Mouse (Mus musculus): ENCODE data around the gene Gatad2a. TPM values are rescaled to one million over a fixed set of nuclear protein-coding genes. Genes with fewer than 3 reads are reported as not detected.

Gatad2a gene
- polyA plus RNA-seq, 1 experiment from 2014 or later = 27.3 TPM

DNA sequence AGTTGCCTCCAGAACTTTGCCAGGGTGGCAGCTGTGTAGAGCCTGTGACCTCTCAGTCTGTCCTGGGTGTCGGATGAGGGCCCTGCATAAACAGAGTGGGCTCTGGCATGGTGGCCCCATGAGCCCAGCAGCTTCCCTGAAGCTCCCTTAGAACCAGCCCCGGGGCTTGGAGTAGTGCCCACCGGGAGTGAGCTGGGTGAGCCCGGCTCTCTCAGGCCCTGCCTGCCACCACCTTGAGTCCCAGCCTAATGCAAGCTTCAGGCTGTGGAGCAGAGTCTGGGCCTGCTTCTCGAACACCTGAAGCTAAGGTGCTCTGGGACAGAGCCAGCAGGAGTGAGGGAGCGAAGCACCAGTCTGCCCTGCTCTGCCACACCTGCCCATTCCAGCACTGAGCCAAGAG, 125.3 kb downstream of the Gatad2a start:
- WGBS = 75% methylated on average over 6 of the region's 6 CpGs

DNA sequence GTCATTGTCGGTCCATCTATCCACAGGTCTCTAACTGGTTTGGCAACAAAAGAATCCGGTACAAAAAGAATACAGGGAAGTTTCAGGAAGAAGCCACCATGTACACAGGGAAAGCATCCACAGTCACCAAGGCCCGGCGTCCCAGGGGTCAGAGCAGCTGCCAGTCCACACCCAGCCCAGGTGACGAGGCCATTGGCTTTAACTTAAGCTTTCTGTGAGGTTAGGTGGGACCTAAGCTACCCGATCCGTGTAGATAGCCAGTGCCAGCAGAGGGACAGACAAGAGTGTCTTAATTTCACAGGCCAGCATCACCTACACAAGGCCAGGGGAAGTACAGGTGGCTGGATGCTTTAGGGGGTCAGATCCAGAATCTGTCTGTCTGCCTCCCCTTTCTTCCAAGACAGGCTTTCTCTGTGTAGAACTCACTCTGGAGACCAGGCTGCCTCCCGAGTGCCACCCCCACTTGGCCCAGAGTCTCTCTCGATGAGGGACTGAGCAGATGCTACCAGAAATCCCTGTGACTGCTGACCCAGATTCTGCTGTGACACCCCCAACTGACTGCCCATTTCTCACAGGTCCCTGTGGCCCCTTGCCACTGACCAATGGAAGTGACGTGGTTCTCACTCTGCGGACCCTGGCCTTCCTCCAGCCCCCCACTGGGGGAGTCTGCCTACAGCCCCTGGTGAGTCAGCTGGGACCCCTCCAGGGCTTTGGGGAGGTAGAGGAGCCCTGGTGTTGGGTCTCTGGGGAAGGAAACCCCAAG, 126.0 kb downstream of the Gatad2a start:
- H3K9me3 ChIP-seq = no peaks in the 10 kb centered on the region
- no peak overlapping the region for H3K27ac ChIP-seq (replicated peaks)
- H3K9ac ChIP-seq = no peak overlapping the region
- ATAC-seq (ENCODE audit: extremely low read depth, insufficient number of reproducible peaks, low FRiP score, low TSS enrichment) = no peak
- H3K4me1 ChIP-seq = peaks cover 9% of the 10 kb centered on the region; the same call in 1 of the 2 replicates
- H3K4me2 ChIP-seq = no peak overlapping the region
- 74% methylated on average over 11 of the region's 11 CpGs for WGBS
- no peaks in the 10 kb centered on the region for H3K36me3 ChIP-seq
- no peak overlapping the region for H3K4me3 ChIP-seq
- H3K27me3 ChIP-seq (replicated peaks) = peaks cover 28% of the 10 kb centered on the region

More for the DNA sequence above, 125.3 kb downstream of the Gatad2a start:
- no peaks in the 10 kb centered on the region for H3K36me3 ChIP-seq
- no peak overlapping the region for H3K9ac ChIP-seq
- no peak overlapping the region for H3K27ac ChIP-seq (replicated peaks)
- H3K4me1 ChIP-seq = peaks cover 9% of the 10 kb centered on the region; the same call in 1 of the 2 replicates
- no peak overlapping the region for H3K4me3 ChIP-seq
- no peak for ATAC-seq (ENCODE audit: extremely low read depth, insufficient number of reproducible peaks, low FRiP score, low TSS enrichment)
- peaks cover 28% of the 10 kb centered on the region for H3K27me3 ChIP-seq (replicated peaks)
- no peak overlapping the region for H3K4me2 ChIP-seq
- H3K9me3 ChIP-seq = no peaks in the 10 kb centered on the region

GRCm38 (mm10) chr8:69867696-69868326, 128.4 kb downstream of the Gatad2a start:
- peaks cover 17% of the 10 kb centered on the region for H3K27me3 ChIP-seq (replicated peaks)
- H3K4me2 ChIP-seq = no peak overlapping the region
- no peaks in the 10 kb centered on the region for H3K36me3 ChIP-seq
- H3K9me3 ChIP-seq = no peaks in the 10 kb centered on the region
- 0 out of 2 replicates have a peak, but pooled peaks cover 4% of the 10 kb centered on the region for H3K4me1 ChIP-seq
- no peak overlapping the region for H3K4me3 ChIP-seq
- ATAC-seq (ENCODE audit: extremely low read depth, insufficient number of reproducible peaks, low FRiP score, low TSS enrichment) = no peak
- no peak overlapping the region for H3K9ac ChIP-seq
- 64% methylated on average over 5 of the region's 5 CpGs for WGBS
- H3K27ac ChIP-seq (replicated peaks) = no peak overlapping the region

GRCm38 (mm10) chr8:69864180-69864579, 132.0 kb downstream of the Gatad2a start:
- Histone ChIP-seq H3K4me3 (no peak overlapping the region), H3K27ac (replicated peaks) (no peak overlapping the region), H3K4me2 (no peak overlapping the region), H3K9ac (no peak overlapping the region), H3K27me3 (replicated peaks) (no peaks in the 10 kb centered on the region; the same call in 1 of the 2 replicates), H3K4me1 (0 out of 2 replicates have a peak, but pooled peaks cover 4% of the 10 kb centered on the region), H3K36me3 (no peaks in the 10 kb centered on the region), H3K9me3 (no peaks in the 10 kb centered on the region)
- ATAC-seq (ENCODE audit: extremely low read depth, insufficient number of reproducible peaks, low FRiP score, low TSS enrichment) = no peak
- WGBS = 56% methylated on average over 5 of the region's 5 CpGs

- Histone ChIP-seq H3K4me2 (no peak overlapping the region), H3K27ac (replicated peaks) (no peak overlapping the region), H3K27me3 (replicated peaks) (no peaks in the 10 kb centered on the region; the same call in 1 of the 2 replicates), H3K9me3 (no peaks in the 10 kb centered on the region), H3K4me1 (0 out of 2 replicates have a peak, but pooled peaks cover 4% of the 10 kb centered on the region), H3K4me3 (no peak overlapping the region), H3K9ac (no peak overlapping the region), H3K36me3 (no peaks in the 10 kb centered on the region)
- no peak for ATAC-seq (ENCODE audit: extremely low read depth, insufficient number of reproducible peaks, low FRiP score, low TSS enrichment)
- WGBS = 68% methylated on average over 5 of the region's 5 CpGs
These were observed 132.7 kb downstream of the Gatad2a start for GRCm38 (mm10) chr8:69863387-69864020.

GRCm38 (mm10) chr8:69861251-69861650, 134.9 kb downstream of the Gatad2a start:
- Histone ChIP-seq H3K27me3 (replicated peaks) (no peaks in the 10 kb centered on the region), H3K4me1 (no peaks in the 10 kb centered on the region), H3K27ac (replicated peaks) (no peak overlapping the region), H3K4me3 (no peak overlapping the region), H3K4me2 (no peak overlapping the region), H3K36me3 (no peaks in the 10 kb centered on the region), H3K9ac (no peak overlapping the region), H3K9me3 (no peaks in the 10 kb centered on the region)
- ATAC-seq (ENCODE audit: extremely low read depth, insufficient number of reproducible peaks, low FRiP score, low TSS enrichment) = no peak
- 58% methylated on average over 2 of the region's 2 CpGs for WGBS

DNA sequence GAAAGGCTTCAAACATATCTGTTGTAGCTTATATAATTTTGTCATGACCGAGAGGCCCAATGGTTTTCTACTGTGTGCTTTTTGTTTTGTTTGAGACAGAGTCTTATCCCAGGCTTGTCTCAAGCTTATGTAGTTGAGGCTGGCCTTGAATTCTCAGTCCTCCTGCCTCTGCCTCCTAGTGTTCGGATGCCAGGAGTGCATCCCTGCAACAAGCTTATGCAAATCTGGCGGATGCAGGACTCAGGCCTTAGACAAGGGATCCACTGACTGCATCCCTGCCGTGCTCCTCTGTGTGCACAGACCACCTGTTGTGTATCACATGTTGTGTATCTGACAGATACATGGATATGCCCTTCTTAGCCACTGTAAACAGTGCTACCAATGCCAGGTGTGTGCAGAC, 135.4 kb downstream of the Gatad2a start:
- no peaks in the 10 kb centered on the region for H3K36me3 ChIP-seq
- no peak overlapping the region for H3K4me2 ChIP-seq
- H3K27ac ChIP-seq (replicated peaks) = no peak overlapping the region
- no peak overlapping the region for H3K9ac ChIP-seq
- H3K4me1 ChIP-seq = no peaks in the 10 kb centered on the region
- H3K9me3 ChIP-seq = no peaks in the 10 kb centered on the region
- no peaks in the 10 kb centered on the region for H3K27me3 ChIP-seq (replicated peaks)
- no peak overlapping the region for H3K4me3 ChIP-seq
- 46% methylated on average over 4 of the region's 4 CpGs for WGBS
- ATAC-seq (ENCODE audit: extremely low read depth, insufficient number of reproducible peaks, low FRiP score, low TSS enrichment) = no peak

Other genes starting within 250 kb of the Gatad2a start
- 3.2 and 4.0 TPM in 2 replicates for gene Zfp963, start 246.4 kb downstream of the Gatad2a start, polyA plus RNA-seq (2015; fragmentation: Nextera tagmentation; extraction: Ambion mirVana)
- gene Gm20422, start 221.5 kb downstream of the Gatad2a start, polyA plus RNA-seq (2015; fragmentation: Nextera tagmentation; extraction: Ambion mirVana) = 0.32 and 1.2 TPM in 2 replicates
- 25.3 and 27.4 TPM in 2 replicates for gene Atp13a1, start 205.2 kb downstream of the Gatad2a start, polyA plus RNA-seq (2015; fragmentation: Nextera tagmentation; extraction: Ambion mirVana)
- gene Zfp866, start 205.2 kb downstream of the Gatad2a start, polyA plus RNA-seq (2015; fragmentation: Nextera tagmentation; extraction: Ambion mirVana) = 15.1 and 16.6 TPM in 2 replicates
- 6.9 and 7.6 TPM in 2 replicates for gene Gmip, start 187.7 kb downstream of the Gatad2a start, polyA plus RNA-seq (2015; fragmentation: Nextera tagmentation; extraction: Ambion mirVana)
- gene Lpar2, start 174.0 kb downstream of the Gatad2a start, polyA plus RNA-seq (2015; fragmentation: Nextera tagmentation; extraction: Ambion mirVana) = 0.32 and 0.34 TPM in 2 replicates
- 2.4 and 3.9 TPM in 2 replicates for gene Pbx4, start 163.9 kb downstream of the Gatad2a start, polyA plus RNA-seq (2015; fragmentation: Nextera tagmentation; extraction: Ambion mirVana)
- gene Cilp2, start 108.7 kb downstream of the Gatad2a start, polyA plus RNA-seq (2015; fragmentation: Nextera tagmentation; extraction: Ambion mirVana) = 0.55 and 0.56 TPM in 2 replicates
- gene Tssk6, start 94.2 kb downstream of the Gatad2a start, polyA plus RNA-seq (2015; fragmentation: Nextera tagmentation; extraction: Ambion mirVana) = 1.9 and 2.2 TPM in 2 replicates
- 304 and 343 TPM in 2 replicates for gene Ndufa13, start 93.8 kb downstream of the Gatad2a start, polyA plus RNA-seq (2015; fragmentation: Nextera tagmentation; extraction: Ambion mirVana)
- 8.1 and 8.2 TPM in 2 replicates for gene Yjefn3, start 93.7 kb downstream of the Gatad2a start, polyA plus RNA-seq (2015; fragmentation: Nextera tagmentation; extraction: Ambion mirVana)
- 34.9 and 36.0 TPM in 2 replicates for gene Mau2, start 46.4 kb upstream of the Gatad2a start, polyA plus RNA-seq (2015; fragmentation: Nextera tagmentation; extraction: Ambion mirVana)
- gene Sugp1, start 46.4 kb upstream of the Gatad2a start, polyA plus RNA-seq (2015; fragmentation: Nextera tagmentation; extraction: Ambion mirVana) = 31.1 and 32.6 TPM in 2 replicates
- gene Tm6sf2, start 76.5 kb upstream of the Gatad2a start, polyA plus RNA-seq (2015; fragmentation: Nextera tagmentation; extraction: Ambion mirVana) = 1.1 and 1.6 TPM in 2 replicates
- 0.12 and 0.23 TPM in 2 replicates for gene Hapln4, start 87.1 kb upstream of the Gatad2a start, polyA plus RNA-seq (2015; fragmentation: Nextera tagmentation; extraction: Ambion mirVana)
- gene Ncan, start 124.5 kb upstream of the Gatad2a start, polyA plus RNA-seq (2015; fragmentation: Nextera tagmentation; extraction: Ambion mirVana) = 0.17 and 0.36 TPM in 2 replicates
- gene Nr2c2ap, start 134.9 kb upstream of the Gatad2a start, polyA plus RNA-seq (2015; fragmentation: Nextera tagmentation; extraction: Ambion mirVana) = 30.5 and 34.3 TPM in 2 replicates
- gene Rfxank, start 142.8 kb upstream of the Gatad2a start, polyA plus RNA-seq (2015; fragmentation: Nextera tagmentation; extraction: Ambion mirVana) = 15.1 and 17.0 TPM in 2 replicates
- 36.1 and 40.0 TPM in 2 replicates for gene Borcs8, start 143.1 kb upstream of the Gatad2a start, polyA plus RNA-seq (2015; fragmentation: Nextera tagmentation; extraction: Ambion mirVana)
- 0.15 and 0.40 TPM in 2 replicates for gene Mef2b, start 143.3 kb upstream of the Gatad2a start, polyA plus RNA-seq (2015; fragmentation: Nextera tagmentation; extraction: Ambion mirVana)
- 91.8 and 104 TPM in 2 replicates for gene Tmem161a, start 176.0 kb upstream of the Gatad2a start, polyA plus RNA-seq (2015; fragmentation: Nextera tagmentation; extraction: Ambion mirVana)
- gene Slc25a42, start 215.9 kb upstream of the Gatad2a start, polyA plus RNA-seq (2015; fragmentation: Nextera tagmentation; extraction: Ambion mirVana) = 8.0 and 8.3 TPM in 2 replicates
- gene Sugp2, start 237.8 kb upstream of the Gatad2a start, polyA plus RNA-seq (2015; fragmentation: Nextera tagmentation; extraction: Ambion mirVana) = 23.2 and 24.3 TPM in 2 replicates
- 20.6 and 20.7 TPM in 2 replicates for gene Armc6, start 238.1 kb upstream of the Gatad2a start, polyA plus RNA-seq (2015; fragmentation: Nextera tagmentation; extraction: Ambion mirVana)

All from heart, embryonic 13.5 days (tissue).